Comparison of ENCODE assay signal across 26 mouse cellular contexts in the genomic region with DNA sequence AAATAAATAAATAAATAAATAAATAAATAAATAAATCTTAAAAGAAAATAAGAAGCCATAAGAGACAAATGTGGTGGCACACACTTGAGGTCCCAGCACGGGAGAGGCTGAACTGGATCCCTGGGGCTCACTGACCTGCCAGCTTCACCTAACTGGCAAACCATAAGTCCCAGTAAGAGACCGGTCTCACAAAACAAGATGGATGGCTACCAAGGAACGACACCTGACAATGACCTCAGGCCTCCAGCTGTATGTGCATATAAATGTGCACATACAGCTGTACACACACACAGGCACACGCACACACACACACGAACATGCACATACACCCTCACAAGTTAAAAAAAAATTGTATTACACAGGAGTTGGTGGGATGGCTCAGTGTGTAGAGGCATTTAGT.
"Had no signal": no experiment of that assay in that cellular context is flagged by ENCODE, and none has a peak within 500 bp of the region (broad histone marks: within the 10 kb centered on the region; RNA-seq: fewer than 3 reads in every experiment).

No protein-coding gene starts in this region.

- DNase-seq: cerebellum, adult 2 months; cerebellum, adult 8-10 months; cerebellum, adult 9-10 months; cerebellum, adult 9-11 months; cerebellum, postnatal 10 days; cerebellum, postnatal 14 days; cerebellum, postnatal 25 days; cerebellum, postnatal 36 days; embryo, embryonic 11 days; forebrain, postnatal 0 days; gastrocnemius, postnatal 10 days; gastrocnemius, postnatal 14 days; gastrocnemius, postnatal 25 days; gastrocnemius, postnatal 36 days; heart, adult 18-20 months; heart, adult 2 months had no signal

- H3K4me3 ChIP-seq: embryonic facial prominence, embryonic 10.5 days; embryonic facial prominence, embryonic 12.5 days; embryonic facial prominence, embryonic 13.5 days; embryonic facial prominence, embryonic 15.5 days; erythroblast, embryonic 14.5 days; forebrain, embryonic 10.5 days; forebrain, embryonic 12.5 days; forebrain, embryonic 13.5 days; forebrain, embryonic 15.5 days; heart, adult 2 months; heart, embryonic 10.5 days had no signal

- H3K27ac ChIP-seq: embryonic facial prominence, embryonic 13.5 days; forebrain, embryonic 12.5 days; forebrain, embryonic 13.5 days; forebrain, embryonic 15.5 days had no signal
